Mouse (Mus musculus): ENCODE measurements at regions not wholly inside any gene's neighbourhood (a gene's known extent, or its start where the extent isn't known, plus 50 kb on each side); places are given as distances from the start of the nearest gene placed in this dataset.

DNA sequence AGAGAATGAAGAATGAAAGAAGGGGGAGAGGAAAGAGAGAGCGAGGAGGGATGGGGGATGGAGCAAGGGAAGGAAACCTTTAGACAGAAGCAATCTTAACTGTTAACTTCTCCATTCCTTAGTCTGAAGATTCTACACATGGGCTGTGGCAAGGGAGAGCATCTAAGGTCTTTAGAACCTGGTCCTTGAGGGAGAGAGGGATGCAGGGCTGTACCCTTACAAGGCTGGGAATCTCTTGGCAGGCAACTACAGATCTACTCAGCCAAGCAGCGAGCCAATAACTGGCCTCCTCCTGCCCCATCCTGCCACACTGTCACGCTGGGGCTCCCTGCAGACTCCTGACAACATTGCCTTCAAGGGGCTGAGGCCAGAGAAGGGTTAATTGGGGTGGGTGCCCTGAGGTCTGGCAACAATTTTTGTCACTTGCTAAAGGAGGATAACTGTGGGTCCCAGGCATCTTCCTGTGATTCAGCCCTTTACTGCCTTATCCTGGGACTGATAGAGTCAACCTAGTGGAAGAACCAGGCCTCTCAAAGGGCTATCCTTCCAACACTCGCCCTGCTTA lies 205.7 kb downstream of the Rpap3 start:
- DNase-seq = no peak

DNA sequence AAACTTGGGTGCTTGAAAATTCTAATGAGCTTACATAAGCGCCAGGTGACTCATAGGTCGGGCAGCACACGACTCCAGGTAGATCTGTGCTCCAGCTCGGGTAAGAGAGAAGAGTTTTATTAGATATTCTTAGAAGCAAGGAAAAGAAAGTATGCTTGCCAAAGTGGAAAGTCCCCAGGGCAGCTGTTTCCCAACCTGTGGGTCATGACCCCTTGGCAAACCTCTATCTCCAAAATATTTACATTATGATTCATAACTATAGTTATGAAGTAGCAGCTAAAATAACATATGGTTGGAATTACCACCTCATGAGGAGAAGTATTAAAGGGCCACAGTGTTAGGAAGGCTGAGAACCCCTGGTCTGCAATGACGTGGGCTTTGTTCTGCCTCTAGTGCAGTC lies 206.4 kb downstream of the Rpap3 start:
- no peak for DNase-seq

DNA sequence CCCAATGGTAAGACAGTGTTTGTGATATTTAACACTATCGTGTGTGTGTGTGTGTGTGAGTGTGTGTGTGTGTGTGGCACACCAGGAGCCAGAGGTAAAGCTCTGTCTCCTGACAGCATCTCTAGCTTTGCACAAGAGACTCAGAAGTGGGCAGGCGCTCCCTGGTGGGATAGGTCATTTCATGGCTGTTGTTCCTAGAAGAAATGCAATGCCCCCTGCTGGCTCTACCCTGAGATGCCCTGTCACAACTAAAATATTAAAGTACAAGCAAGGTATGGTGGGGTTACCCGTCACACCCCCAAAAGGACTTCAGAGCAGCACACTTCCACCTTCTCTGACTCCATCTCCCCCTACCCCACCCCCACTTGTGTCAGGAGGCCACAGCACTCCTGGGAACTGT lies 207.2 kb downstream of the Rpap3 start:
- DNase-seq = peak; percentile 61 to 66

DNA sequence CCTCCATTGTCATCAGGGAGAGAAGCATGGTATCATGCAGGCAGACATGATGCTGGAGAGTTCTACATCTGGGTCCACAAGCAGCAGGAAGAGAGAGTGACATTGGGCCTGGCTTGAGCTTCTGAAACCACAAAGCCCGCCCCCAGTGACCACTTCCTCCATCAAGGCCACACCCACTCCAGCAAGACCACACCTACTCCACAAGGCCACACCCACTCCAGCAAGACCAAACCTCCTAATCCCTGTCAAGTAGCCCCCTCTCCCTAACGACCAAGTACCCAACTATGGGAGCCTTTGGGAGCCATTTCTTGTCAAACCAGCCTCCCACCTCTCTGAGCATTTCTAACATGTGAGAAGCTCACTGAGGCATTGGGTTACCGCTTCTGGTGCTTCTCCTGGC lies 209.6 kb downstream of the Rpap3 start:
- no peak for DNase-seq

DNA sequence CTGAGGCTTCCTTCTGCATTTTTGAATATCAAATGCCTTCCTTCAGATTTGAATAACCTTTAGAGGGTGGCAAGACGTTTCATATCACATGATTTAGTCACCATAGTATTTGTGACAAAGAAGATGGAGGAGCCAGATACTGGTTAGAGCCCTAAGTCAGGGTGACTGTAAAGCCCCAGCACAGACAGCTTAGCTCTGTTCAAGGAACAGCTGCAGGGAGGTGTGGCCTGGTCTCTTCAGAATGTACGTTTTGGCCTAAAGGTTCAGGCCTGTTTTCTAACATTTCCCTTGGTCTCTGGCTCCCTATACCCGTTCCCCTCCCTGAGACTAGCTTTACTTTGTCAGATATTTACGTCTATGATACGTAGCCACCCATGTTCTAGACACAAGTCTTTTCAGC lies 212.3 kb downstream of the Rpap3 start:
- DNase-seq = no peak

DNA sequence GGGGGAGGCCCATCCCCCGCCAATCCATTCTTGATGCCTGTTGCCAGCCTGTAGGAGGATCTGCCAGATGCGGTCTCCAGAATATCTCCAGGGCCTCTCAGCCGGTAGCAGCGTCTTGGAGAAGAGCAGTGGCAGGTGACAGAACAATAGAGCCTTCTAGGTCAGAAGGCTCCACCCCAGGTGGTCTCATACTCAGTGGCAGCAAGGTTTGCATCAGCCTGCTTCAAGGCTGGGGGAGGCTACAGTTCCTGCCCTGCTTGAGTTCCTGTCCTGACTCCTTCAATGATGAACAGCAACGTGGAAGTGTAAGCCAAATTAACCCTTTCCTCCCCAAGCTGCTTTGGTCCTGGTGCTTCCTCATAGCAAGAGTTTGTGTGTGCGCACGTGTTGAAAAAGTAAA lies 213.8 kb downstream of the Rpap3 start:
- DNase-seq = no peak

DNA sequence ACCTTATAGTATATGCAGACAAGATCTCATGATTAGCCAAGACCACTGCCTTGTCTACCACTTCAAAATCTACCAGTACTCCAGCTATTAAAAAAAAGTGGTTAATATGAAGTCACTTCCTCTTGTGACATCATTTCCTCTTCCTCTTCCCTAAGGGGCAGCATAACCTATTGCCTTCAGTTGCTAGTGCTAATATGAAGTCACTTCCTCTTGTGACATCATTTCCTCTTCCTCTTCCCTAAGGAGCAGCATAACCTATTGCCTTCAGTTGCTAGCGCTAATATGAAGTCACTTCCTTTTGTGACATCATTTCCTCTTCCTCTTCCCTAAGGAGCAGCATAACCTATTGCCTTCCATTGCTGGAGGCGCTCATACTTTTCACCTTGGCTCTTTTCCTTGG lies 218.2 kb downstream of the Rpap3 start:
- DNase-seq = no peak

DNA sequence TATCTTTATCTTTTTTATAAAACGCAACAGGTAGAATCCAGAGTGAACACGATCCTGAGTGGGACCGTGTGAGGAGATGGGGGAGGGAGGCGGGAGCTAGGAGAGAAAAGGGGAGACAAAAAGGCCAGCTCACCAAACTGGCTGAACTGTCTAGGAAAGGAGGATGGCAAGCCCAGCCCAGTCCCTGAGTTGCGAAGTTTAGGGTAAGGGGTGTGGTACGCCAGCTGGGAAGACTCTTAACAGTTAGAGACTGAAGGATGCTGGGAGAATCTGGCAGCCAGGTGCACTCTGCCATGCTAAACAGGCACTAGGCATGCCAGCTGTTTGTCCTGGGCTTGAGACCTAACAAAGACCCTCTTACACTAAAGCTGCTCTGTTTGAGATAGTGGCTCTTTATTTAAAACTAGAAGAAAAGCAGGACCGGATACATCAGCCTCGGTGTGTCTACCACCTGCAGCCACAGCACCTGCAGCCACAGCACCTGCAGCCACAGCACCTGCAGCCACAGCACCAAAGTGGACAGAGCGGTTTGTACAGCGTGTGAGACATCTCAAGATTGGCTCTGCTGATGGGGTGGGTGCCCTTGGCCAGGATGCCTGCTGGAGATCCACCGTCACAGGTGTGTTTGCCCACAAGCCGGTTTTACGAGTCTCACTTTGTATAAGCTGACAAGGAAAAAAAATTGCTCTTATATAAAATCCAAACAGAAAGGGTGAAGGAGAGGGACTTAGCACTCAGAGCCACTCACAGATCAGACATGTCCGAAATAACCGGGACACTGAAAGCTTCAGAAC lies 225.1 kb upstream of the Amigo2 start:
- no peak for DNase-seq

DNA sequence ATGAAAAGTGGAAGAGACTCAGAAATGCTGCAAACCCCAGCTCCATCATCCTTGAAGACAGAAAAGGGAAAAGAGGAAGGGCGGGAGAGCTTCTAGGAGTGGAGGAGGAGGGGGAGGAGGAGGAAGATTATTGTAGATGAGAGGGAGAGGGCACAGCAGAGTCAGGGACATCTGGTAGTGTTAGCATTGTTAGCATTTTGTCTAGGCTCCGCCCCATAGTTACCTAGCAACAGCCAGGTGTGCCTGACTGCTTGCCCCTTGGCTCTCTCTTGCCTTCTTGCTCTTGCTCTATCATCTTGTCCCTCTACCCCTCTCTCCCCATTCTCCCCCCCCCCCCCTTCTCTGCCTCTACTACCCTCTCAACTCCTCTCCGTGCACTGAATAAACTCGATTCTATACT lies 224.4 kb upstream of the Amigo2 start:
- no peak for DNase-seq

DNA sequence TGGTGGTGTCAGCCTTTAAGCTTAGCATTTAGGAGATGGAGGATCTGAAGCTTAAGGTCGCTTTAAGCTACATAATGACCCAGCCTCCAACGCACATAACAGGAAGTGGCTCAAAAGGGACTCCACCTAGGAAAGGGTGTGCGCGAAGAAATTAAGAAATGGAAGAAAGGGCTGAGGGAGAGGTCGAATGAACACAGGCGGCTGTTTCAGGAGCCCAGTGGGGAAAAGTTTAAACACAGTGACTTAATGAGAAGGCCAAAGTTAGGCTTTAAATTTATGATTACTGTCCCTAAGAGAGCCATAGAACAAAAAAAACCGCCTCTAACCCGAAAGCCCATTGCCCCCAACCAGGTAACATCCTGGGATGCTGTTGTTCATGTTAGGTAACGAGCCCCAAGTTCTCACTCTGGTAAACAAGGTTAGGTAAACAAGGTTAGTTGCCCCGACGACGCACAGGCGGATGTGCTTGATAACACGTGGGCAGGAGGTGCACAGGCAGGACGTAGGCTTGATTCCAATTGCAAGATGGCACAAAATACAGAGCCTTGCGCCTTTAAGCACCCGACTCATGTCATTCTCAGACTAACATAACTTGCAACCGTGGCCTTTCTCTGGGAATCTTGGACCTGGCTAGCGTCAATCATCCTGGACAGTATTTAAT lies 222.7 kb upstream of the Amigo2 start:
- no peak for DNase-seq

DNA sequence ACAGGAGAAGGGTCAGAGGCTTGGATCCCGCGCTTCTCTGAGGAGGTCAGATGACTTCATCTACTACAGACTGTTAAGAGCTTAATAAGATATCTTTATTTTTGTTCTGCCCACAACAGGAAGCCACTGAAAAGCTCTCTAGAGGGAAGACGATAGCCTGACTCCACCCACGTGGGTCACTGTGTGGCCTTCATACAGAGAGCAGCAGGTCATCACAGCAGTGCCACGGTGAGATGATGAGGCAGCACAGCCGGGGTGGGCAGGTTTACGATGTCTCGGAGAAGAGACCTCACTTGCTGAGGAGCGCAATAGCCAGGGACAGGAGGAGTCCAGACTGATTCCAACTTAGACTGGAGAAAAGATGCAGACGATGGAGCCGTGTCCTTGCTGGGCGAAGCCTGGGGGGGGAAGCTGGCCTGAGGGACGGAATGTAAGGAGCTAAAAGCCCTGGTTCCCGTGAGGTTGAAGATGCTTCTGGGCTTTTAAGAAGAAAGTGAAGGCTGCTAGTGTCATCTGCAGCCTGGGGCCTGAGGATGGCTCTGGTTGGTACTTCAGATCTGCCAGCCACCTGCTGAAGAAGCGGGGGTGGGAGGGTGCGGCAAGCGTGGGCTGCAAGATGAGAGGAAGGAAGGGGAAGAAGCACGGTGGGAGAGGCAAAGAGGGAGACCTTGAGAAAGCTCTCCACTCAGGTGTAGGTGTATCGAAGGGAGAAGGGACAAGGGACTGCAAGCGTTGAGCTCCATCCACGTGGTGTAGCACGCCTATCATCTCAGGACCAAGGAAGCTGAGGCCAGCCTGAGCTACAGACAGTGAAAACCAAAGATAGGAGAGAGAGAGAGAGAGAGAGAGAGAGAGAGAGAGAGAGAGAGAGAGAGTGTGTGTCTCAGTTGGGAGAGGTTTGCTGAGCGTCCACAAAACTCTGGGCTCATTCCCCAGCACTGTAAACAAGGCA lies 221.9 kb upstream of the Amigo2 start:
- DNase-seq = peak; percentile 75 to 84

DNA sequence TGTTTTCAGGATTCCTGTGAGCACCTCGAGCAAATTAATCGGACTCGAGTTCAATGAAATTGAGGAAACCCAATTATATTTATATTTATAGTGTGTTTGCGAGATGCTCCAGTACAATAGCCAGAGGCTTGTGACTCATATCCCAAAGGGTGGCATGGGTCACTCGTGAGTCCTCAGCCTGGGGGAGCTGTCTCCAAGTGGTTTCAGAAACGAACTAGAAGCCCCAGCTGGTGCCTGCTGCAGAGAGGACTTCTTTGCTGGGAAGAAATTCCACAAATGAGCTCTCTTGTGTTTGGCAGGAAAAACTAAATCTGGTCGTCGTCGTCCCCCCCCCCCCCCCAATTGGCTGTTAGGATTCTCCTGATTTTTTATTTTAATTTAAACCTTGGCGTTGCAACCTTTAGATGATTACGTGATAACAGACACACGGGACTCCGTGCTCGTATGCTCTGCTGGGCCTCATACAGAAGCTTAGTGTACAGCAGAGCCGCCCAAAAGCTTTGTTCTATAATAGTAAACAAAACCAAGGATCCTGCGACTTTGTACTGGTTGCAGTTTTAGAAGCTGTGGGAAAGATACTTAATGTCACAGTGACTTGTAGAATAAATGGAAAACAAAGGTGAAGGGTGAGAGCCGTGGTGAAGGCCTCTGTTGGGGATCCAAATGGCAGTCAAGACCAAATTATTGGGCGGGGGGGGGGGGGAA lies 220.8 kb upstream of the Amigo2 start:
- no peak for DNase-seq

DNA sequence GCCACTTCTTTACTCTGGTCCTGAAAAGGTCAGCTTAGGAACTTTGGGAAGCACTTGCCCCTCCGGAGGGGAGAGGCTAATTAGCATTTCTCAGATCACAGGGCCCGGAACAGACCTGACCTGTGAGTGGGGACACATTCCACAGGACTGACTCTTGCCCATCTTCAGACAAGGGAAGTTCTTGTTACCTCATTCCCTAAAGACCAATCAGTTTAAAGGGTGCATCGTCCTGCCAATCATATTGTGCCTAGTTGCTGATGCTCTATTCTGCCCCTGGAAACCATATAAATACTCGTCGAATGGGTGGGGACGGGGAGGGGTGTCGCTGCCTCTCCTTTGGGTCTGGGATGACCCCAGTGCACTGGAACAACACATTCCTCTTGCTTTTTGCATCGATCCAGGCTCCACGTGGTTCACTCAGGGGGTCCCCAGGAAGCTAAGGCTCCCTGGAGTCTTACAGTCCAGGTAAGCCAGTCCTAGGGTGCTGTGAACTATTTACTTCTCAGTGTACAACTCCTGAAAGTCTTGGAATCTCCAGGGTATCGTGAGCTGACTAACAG lies 219.9 kb upstream of the Amigo2 start:
- no peak for DNase-seq

DNA sequence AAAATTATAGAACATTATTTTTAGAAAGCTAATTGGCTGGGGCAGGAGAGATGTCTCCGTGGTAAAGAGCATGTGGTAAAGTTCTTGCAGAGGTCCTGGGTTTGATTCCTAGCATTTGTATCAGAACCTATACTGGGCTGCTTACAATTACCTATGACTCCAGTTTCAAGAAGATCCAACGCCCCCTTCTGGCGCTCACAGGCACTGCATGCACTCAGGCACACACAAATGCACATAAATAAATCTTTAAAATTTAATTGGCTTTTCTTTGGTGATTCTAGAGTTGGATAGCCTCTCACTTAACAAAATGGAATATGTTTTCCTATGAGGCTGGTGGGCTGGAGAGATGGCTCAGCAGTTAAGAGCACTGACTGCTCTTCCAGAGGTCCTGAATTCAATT lies 219.0 kb upstream of the Amigo2 start:
- peak in 1 of 2 experiments; percentile 34 for DNase-seq

DNA sequence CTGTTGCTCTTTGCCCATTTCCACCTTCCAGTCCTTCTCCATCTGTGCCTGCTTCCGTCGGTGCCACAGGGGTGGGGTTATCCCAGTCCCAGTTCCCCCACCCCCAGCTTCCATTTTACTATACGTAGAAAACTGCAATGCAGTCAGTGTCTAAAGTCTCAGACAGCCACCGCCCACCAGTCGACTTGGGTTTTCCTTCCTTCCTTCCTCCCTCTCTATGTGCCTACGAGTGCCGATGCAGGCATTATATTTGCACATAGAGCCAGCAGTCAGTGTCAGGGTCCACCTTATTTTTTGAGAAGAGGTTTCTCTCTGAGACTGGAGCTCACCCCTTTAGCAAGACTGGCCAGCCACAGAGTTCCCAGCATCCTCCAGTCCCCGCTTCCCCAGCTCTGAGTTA lies 218.3 kb upstream of the Amigo2 start:
- peak; percentile 34 to 45 for DNase-seq

DNA sequence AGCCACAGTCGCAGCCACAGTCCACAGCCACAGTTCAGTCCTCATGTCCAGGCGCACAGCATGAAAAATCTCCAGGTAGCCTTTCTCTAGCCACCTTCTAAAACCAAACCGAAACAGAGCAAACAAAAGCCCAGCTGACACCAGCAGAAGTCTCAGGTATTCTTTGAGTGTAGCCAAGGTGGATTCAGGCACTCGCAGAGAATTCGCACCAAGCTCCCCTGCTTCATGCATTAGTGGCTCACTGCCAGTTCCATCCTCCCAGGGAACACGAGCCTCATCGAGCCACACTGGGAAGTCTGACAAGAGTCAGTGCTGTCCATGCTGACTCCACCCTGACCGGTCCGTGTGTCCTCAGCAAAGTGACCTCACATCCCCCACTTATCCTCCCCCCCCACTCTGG lies 217.7 kb upstream of the Amigo2 start:
- DNase-seq = no peak

DNA sequence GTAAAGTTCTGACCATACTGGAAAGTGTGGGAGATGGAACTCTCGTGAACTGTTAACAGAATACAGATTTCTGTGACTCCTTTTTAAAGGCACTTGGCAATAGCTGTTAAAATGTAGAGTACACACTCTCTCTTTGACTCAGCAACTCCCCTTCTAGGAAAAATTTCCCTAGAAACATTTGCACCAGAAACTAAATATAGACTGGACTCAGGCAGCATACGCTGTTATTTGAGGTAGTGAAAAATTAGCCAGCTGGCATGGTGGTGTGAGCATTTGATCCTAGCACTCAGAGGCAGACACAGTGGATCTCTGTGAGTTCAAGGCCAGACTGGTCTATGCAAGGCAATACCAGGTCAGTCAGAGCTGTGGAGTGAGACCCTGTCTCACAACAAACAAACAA lies 215.5 kb upstream of the Amigo2 start:
- DNase-seq = no peak

DNA sequence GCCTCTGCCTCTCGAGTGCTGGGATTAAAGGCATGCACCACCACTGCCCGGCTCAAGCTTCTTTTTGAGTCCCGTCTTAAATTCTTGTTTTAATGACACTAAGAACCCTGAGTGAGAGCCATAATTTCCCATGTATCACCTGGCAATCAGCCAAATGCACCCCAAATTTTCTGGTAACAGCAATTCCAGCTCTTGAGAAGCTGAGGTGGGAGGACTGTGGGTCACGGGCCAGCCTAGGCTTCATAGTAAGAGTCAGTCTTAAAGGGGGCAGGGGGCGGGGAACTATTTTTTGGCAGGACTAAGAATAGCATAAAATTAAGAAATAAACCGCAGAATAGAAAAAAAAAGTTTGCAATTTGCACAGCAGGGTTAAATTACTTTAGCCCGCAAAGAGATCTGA lies 214.9 kb upstream of the Amigo2 start:
- no peak for DNase-seq

DNA sequence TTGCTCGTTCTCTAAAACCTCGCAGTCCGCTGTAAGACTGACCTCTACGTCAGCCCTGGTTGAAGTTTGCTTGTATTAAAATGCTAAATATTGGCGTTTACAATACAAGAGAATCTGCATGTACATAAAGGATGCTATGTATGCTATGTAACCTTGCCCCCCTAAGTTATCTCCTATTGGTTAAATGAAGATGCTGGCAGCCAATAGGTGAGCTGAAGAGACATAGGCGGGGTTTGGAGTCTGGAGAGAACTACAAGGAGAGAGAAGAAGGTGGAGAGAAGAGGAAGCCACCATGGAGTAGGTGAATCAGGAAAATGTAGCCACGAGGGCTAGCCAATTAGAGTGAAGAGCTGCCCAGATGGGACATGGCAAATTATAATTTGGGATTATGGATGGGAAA lies 214.0 kb upstream of the Amigo2 start:
- no peak for DNase-seq

DNA sequence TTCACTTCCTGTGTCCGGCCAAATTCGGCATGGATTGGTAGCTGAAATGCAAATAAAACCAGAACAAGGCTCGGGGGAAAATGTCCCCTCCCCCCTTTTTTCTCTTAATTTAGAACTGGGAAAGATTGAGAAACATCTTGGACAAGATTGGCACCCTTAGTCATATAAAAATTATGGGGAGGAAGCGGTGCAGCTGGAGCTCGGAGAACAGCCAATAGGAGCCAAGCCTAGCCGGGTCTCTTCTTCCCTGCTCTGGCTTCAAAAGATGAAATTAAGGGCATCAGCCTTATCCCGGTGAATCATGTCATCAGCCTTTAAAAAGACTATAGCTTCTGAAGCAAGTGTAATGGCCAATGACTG lies 213.3 kb upstream of the Amigo2 start:
- no peak for DNase-seq

DNA sequence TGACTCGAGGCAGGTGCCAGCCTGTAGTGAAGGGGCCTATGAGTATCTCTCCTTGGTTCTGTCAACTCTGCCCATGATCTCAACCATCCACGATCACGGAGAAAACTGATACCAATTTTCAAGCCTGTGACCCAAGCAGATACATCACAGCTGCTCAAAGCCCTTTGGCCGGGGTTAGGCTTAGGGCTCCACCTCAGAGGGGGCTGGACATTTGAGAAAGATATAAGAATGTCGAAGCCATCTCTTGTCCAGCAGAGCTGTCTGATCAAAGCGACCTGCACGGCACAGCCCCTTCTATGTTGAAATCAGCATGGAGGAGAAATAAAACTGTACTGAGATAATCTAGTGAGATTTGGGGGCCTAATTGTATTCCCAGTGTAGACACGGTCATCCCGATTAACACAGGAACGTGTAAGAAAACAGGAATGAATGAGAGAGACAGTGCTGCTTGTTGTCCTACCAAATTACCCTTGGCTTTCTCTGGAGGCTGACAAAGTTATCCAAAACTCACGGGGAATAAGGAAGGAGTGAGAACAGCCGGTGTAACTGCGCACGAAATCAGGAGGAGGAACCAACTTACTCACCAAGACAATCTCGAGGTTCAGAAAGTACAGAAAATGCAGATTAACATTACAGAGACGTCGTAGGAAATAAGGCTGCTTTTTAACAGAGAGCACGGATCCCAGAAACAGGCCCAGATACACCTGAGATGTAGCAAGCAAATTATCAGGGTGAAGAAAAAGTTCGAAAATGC lies 212.7 kb upstream of the Amigo2 start:
- no peak for DNase-seq

Measured in thymus, postnatal 36 days (tissue).